Mouse (Mus musculus) layer of hippocampus, adult 6 months (tissue): ENCODE results near the gene 4933406M09Rik. TPM values are rescaled to one million over a fixed set of nuclear protein-coding genes. Genes with fewer than 3 reads are reported as not detected.

ENCODE experiments used
- long read RNA-seq, 2 experiments: library from polyadenylated mRNA; unstranded; transcript quantifications; one replicate each; pipeline ENCODE4 v2.0.0; 2019 to 2020
- polyA plus RNA-seq: library from polyadenylated mRNA; unstranded; fragments of <200 nt; fragmentation: Nextera tagmentation; gene quantifications from 2 replicates; pipeline ENCODE4 v1.2.3, GENCODE M21; 2021

4933406M09Rik gene
- polyA plus RNA-seq = not detected in 2 replicates
- long read RNA-seq, experiment 1 = 0 reads
- long read RNA-seq, experiment 2 = 0 reads

DNA sequence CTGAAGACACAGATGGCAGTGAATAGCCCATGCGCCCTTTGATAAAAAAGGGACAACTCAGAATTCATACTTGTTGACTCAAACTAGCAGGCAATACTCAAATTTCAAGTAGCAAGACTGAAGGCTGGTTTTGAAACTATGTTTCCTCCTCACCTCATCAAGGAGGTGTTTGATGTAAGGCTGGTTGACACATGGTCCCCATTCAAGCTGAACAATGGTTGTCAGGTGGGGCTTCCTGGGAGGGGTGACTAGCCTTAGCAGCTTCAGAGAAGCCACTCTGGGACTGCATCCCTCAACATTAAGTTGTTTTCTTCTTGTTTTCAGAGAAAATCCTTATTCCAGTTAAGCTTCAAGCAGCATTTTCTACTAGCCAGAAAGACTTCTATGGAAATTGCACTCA is at the start of gene 4933406M09Rik:
Gene 4933406M09Rik (plus strand): TSS at position 275 of the 400 bp plus-strand sequence.

GRCm38 (mm10) chr1:134361857-134362212 is 23.9 kb upstream of the 4933406M09Rik start, which contains the start of gene Tmem183a:
Gene Tmem183a, minus strand, starts transcription at chr1:134361979.

DNA sequence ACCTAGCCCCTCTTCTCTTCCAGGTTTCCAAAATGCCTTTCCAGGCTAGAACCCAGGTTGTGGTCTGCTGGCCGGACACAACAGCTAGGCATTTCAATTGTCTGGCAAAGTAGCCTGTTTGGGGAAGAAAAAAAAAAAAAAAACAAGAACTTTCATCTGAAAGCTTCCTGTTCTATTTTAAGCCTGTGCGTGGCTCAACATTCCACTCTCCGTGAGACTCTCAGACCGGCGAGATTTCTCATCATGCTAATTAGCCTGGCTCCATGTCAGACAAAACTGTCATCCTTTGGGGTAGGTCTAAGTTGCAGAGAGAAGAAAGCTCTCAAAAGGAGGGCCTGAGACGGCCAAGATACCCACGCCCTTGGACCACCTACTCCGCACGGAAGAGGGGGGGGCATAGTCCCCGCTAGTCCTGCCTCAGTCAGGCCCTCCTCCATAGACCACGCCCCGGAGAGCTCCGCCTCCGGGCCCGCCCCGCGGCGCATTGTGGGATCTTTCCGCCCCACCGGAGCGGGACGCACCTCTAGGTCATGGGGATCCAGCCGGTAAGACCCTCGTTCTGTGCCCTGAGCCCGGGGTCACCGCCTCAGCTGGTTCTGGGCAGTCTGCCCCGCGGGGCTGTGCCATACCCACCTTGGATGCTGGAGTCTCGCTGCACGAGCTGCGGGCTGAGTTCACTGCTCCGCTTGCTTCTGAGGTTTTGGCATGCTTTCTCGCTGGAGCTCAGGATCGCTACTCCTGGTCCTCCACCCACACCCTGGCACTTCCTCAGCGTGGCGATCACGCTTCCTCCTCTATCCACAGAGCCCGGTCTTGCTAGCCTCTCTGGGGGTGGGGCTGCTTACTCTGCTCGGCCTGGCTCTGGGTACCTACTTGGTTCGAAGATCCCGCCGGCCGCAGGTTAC is 20.0 kb downstream of the 4933406M09Rik start, which contains the start of gene Cyb5r1:
Gene Cyb5r1 (plus strand): TSS at position 51 of the 905 bp plus-strand sequence.

DNA sequence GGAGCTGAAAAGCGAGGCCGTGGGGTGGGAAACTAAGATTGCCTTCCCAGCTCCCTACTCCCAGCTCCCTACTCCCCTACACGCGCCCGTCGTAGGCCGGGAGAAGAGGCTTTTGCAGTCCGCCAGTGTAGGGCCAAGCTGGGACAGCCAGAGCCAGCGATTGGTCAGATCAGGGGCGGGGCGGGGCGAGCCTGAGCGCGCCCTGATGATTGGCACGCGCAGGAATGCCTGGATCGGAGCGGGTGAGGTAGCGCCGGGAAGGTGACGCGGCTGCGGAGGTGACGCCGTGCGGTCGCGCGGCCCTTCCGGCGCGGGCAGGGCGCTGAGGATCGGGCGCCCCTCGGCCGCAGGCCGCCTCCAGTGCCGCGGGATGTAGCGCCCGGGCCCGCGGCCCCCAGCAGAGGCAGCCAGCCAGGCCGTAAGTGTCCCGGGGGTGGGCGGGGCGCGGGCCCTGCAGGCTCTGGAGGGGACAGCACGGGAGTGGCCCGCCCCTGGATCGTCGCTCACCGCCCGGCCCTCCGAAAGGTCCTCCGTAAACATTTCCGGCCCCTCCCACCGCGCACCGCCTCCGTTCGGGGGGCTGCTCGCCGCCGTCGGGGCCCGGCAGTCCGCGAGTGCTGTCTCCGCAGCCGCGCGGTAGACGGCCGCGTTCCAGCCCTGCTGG is 29.6 kb downstream of the 4933406M09Rik start, which contains the start of gene Adipor1:
Gene Adipor1 (plus strand): TSS at position 211 of the 664 bp plus-strand sequence.

Other genes starting within 250 kb of the 4933406M09Rik start
- 20.0 and 24.7 TPM in 2 replicates for gene Chil1, start 203.8 kb upstream of the 4933406M09Rik start, polyA plus RNA-seq
- 0.10 and 0.19 TPM in 2 replicates for gene Mybph, start 192.5 kb upstream of the 4933406M09Rik start, polyA plus RNA-seq
- 96.7 and 125 TPM in 2 replicates for gene Adora1, start 150.5 kb upstream of the 4933406M09Rik start, polyA plus RNA-seq
- not detected in 2 replicates for gene Myog, start 96.0 kb upstream of the 4933406M09Rik start, polyA plus RNA-seq
- gene Ppfia4, start 53.0 kb upstream of the 4933406M09Rik start, polyA plus RNA-seq = 17.2 TPM in 2 replicates
- 50.2 and 62.1 TPM in 2 replicates for gene Tmem183a, start 24.0 kb upstream of the 4933406M09Rik start, polyA plus RNA-seq
- gene Cyb5r1, start 19.6 kb downstream of the 4933406M09Rik start, polyA plus RNA-seq = 45.0 and 46.8 TPM in 2 replicates
- gene Adipor1, start 29.4 kb downstream of the 4933406M09Rik start, polyA plus RNA-seq = 103 TPM in 2 replicates
- gene Klhl12, start 69.6 kb downstream of the 4933406M09Rik start, polyA plus RNA-seq = 15.6 and 18.3 TPM in 2 replicates
- 31.1 and 35.3 TPM in 2 replicates for gene Rabif, start 108.7 kb downstream of the 4933406M09Rik start, polyA plus RNA-seq
- gene Mgat4e, start 163.7 kb downstream of the 4933406M09Rik start, polyA plus RNA-seq = not detected in 2 replicates
- 13.1 and 15.5 TPM in 2 replicates for gene Kdm5b, start 174.2 kb downstream of the 4933406M09Rik start, polyA plus RNA-seq